Mouse (Mus musculus): ENCODE results near the gene Ulk1. TPM values are rescaled to one million over a fixed set of nuclear protein-coding genes. Genes with fewer than 3 reads are reported as not detected.
A peak's percentile ranks its signal among the peaks of the same experiment; 100 is the strongest.
"Not testable (repeated sequence)": the region's sequence is repeated elsewhere in the genome, so short reads cannot be mapped to it uniquely, and the experiment has no call there.

The Ulk1 gene
- polyA plus RNA-seq, 1 experiment, result 23.9 TPM

DNA sequence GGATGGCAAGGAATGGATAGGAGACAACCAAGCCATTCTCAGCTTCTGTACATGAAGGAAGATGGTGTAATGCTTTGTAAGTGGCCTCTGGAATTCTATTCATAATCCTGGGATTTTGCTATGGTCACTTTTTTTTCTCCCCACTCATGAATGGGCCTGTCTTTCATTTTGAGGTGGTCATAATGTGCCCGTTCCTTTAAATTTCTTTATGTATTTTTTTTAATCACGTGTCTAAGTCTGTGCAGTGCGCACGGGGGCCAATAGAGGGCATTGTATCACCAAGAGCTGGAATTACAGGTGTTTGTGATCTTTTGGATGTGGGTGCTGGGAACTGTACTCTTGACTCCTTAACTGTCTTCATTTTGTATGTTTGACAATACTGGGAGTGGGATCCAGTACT, 30.6 kb upstream of the Ulk1 start:
- no peaks in the 10 kb centered on the region for H3K27me3 ChIP-seq (ENCODE audit: control insufficient read depth, insufficient read depth, insufficient read length)
- TF ChIP-seq SRF (IDR thresholded peaks at IDR 0.05; ENCODE audit: control insufficient read depth, insufficient read length, low read depth) (no peak), USF1 (IDR thresholded peaks at IDR 0.05; ENCODE audit: low read depth) (peak; percentile 77)
- no peaks in the 10 kb centered on the region for H3K79me2 ChIP-seq (ENCODE audit: control insufficient read depth, insufficient read depth)

DNA sequence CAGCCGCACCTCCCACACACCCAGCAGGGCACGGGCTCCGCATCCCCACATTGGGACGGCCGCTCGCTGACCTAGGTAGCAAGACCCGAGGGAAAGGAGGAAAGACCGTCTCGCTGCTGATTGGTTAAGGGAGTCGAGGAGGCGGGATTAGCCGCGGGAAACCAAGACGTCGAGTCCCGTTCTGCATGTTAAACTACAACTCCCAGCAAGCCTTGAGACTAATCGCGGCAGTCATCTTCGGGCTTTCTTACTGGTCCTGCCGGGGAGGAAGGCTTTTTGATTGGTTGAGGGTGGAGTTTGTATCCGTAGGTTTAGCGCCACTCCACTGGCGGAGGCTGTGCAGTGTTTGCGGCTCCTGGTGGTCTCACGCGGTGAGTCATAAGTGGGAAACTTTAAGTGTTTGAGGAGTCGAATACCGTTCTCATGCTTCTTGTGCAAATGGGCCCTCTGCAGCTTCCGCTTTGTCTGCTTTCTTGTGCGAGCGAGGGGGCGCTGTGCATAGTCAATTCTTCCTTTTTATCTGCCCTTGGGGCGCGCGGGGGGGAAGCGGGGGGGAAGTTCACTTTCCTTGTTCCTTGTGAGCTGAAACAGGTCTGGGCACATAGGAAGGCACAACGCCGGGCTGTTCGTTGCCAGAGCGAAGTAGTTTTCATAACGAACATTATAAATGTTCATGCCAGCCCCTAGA, 29.9 kb upstream of the Ulk1 start, which contains the start of the genes Hscb and Chek2:
Gene Hscb, minus strand, starts transcription at position 100 of the 688 bp plus-strand sequence.
Gene Chek2, plus strand, starts transcription at position 302 of the 688 bp plus-strand sequence.
- Histone ChIP-seq H3K4me3 (peak within 1 kb of the TSS; percentile 43), H3K27me3 (ENCODE audit: control insufficient read depth, insufficient read depth, insufficient read length) (no peaks in the 10 kb centered on the region), H3ac (ENCODE audit: control insufficient read depth, insufficient read length) (peak within 1 kb of the TSS; percentile 39), H3K79me2 (ENCODE audit: control insufficient read depth, insufficient read depth) (no peaks in the 10 kb centered on the region), H3K36me3 (ENCODE audit: control insufficient read depth, insufficient read depth) (no peaks in the 10 kb centered on the region), H3K4me2 (ENCODE audit: low read depth) (peak within 1 kb of the TSS; percentile 84)
- TF ChIP-seq REST (IDR thresholded peaks at IDR 0.05; ENCODE audit: insufficient read depth, insufficient read length) (no peak), MYOD1 (IDR thresholded peaks at IDR 0.05; ENCODE audit: control insufficient read depth in 1 of 3, insufficient read length in 2 of 3, low read depth in 2 of 3) (no peak), POLR2A (IDR thresholded peaks at IDR 0.05; ENCODE audit: insufficient read length, low read depth) (peak; percentile 80), TCF3 (IDR thresholded peaks at IDR 0.05; ENCODE audit: insufficient read length, low read depth) (no peak), USF1 (IDR thresholded peaks at IDR 0.05; ENCODE audit: low read depth) (no peak), SRF (IDR thresholded peaks at IDR 0.05; ENCODE audit: control insufficient read depth, insufficient read length, low read depth) (no peak), E2F4 (IDR thresholded peaks at IDR 0.05; ENCODE audit: insufficient read depth) (peak; percentile 83), TCF12 (IDR thresholded peaks at IDR 0.05; ENCODE audit: insufficient read depth, poor library complexity, severe bottlenecking) (no peak), POLR2AphosphoS2 (IDR thresholded peaks at IDR 0.05; ENCODE audit: insufficient read length, low read depth) (peak; percentile 86), MYOG (IDR thresholded peaks at IDR 0.05; ENCODE audit: control insufficient read depth in 1 of 3, insufficient read depth in 1 of 3, insufficient read length in 2 of 3, low read depth in 2 of 3) (peak in 1 of 3 experiments; percentile 6), CEBPB (IDR thresholded peaks at IDR 0.05; ENCODE audit: insufficient read depth, poor library complexity, severe bottlenecking) (no peak), MAX (IDR thresholded peaks at IDR 0.05; ENCODE audit: low read depth) (no peak)

More for the DNA sequence above, 30.6 kb upstream of the Ulk1 start:
- no peaks in the 10 kb centered on the region for H3K36me3 ChIP-seq (ENCODE audit: control insufficient read depth, insufficient read depth)
- peak overlapping the region; percentile 43 for H3K4me3 ChIP-seq
- no peak overlapping the region for H3ac ChIP-seq (ENCODE audit: control insufficient read depth, insufficient read length)
- H3K4me2 ChIP-seq (ENCODE audit: low read depth), result peak overlapping the region; percentile 78

- peak overlapping the region; percentile 84 for H3K4me2 ChIP-seq (ENCODE audit: low read depth)
Measured at GRCm38 (mm10) chr5:110839038-110839677, 29.3 kb upstream of the Ulk1 start.

DNA sequence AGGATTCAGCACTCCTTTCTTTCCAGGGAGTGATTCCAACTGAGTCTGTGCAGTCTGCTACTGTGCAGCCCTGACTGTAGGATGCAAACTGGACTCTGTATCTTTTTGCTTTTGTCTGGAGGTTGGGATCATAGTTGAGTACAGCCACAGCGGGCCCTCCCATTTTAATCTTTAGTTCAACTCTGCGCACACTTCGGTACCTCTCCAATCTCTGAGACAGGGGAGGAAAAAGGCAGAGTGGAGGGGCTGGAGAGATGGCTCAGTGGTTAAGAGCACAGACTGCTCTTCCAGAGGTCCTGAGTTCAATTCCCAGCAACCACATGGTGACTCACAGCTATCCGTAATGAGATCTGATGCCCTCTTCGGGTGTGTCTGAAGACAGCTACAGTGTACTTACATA, 28.1 kb upstream of the Ulk1 start:
- H3K79me2 ChIP-seq (ENCODE audit: control insufficient read depth, insufficient read depth); H3ac ChIP-seq (ENCODE audit: control insufficient read depth, insufficient read length); H3K36me3 ChIP-seq (ENCODE audit: control insufficient read depth, insufficient read depth); H3K4me3 ChIP-seq; H3K4me2 ChIP-seq (ENCODE audit: low read depth); H3K27me3 ChIP-seq (ENCODE audit: control insufficient read depth, insufficient read depth, insufficient read length): not testable (repeated sequence)

More at GRCm38 (mm10) chr5:110839038-110839677, 29.3 kb upstream of the Ulk1 start:
- Histone ChIP-seq H3K27me3 (ENCODE audit: control insufficient read depth, insufficient read depth, insufficient read length) (no peaks in the 10 kb centered on the region), H3K36me3 (ENCODE audit: control insufficient read depth, insufficient read depth) (no peaks in the 10 kb centered on the region), H3K4me3 (peak overlapping the region; percentile 43), H3ac (ENCODE audit: control insufficient read depth, insufficient read length) (peak overlapping the region; percentile 39), H3K79me2 (ENCODE audit: control insufficient read depth, insufficient read depth) (no peaks in the 10 kb centered on the region)
- TF ChIP-seq MYOD1 (IDR thresholded peaks at IDR 0.05; ENCODE audit: control insufficient read depth in 1 of 3, insufficient read length in 2 of 3, low read depth in 2 of 3), result peak in 1 of 3 experiments; percentile 17
- no peak for TF ChIP-seq POLR2A (IDR thresholded peaks at IDR 0.05; ENCODE audit: insufficient read length, low read depth)
- TF ChIP-seq SRF (IDR thresholded peaks at IDR 0.05; ENCODE audit: control insufficient read depth, insufficient read length, low read depth), result no peak

DNA sequence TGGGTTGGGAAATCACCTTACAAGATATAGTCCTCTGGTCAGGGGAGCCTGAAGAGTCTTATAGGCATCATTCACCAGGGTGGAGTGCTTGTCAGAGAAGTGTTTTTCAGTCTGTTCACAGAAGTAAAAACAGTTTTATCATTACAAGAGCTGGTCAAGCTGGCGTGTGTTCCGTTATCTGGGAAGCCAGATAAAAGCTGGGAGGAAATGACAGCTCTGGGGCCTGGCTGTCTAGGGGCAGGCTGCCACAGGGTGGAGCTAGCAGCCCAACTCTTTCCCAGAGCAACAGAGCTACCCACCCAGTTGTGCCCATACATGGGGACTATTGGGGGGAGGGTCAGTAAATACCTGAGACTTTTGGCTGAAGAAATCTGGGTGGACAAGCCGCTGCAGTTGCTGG, 26.1 kb upstream of the Ulk1 start:
- Histone ChIP-seq H3K36me3 (ENCODE audit: control insufficient read depth, insufficient read depth) (no peaks in the 10 kb centered on the region), H3K4me3 (no peak overlapping the region), H3K27me3 (ENCODE audit: control insufficient read depth, insufficient read depth, insufficient read length) (no peaks in the 10 kb centered on the region), H3K79me2 (ENCODE audit: control insufficient read depth, insufficient read depth) (no peaks in the 10 kb centered on the region), H3ac (ENCODE audit: control insufficient read depth, insufficient read length) (no peak overlapping the region), H3K4me2 (ENCODE audit: low read depth) (no peak overlapping the region)
- TF ChIP-seq MAX (IDR thresholded peaks at IDR 0.05; ENCODE audit: low read depth) (no peak), POLR2AphosphoS2 (IDR thresholded peaks at IDR 0.05; ENCODE audit: insufficient read length, low read depth) (no peak), MYOD1 (IDR thresholded peaks at IDR 0.05; ENCODE audit: control insufficient read depth in 1 of 3, insufficient read length in 2 of 3, low read depth in 2 of 3) (no peak), MYOG (IDR thresholded peaks at IDR 0.05; ENCODE audit: control insufficient read depth in 1 of 3, insufficient read depth in 1 of 3, insufficient read length in 2 of 3, low read depth in 2 of 3) (no peak), TCF12 (IDR thresholded peaks at IDR 0.05; ENCODE audit: insufficient read depth, poor library complexity, severe bottlenecking) (no peak), SRF (IDR thresholded peaks at IDR 0.05; ENCODE audit: control insufficient read depth, insufficient read length, low read depth) (no peak), TCF3 (IDR thresholded peaks at IDR 0.05; ENCODE audit: insufficient read length, low read depth) (no peak), CEBPB (IDR thresholded peaks at IDR 0.05; ENCODE audit: insufficient read depth, poor library complexity, severe bottlenecking) (no peak)

Data from myocyte (in vitro differentiated cells).